Mouse (Mus musculus) hindbrain, embryonic 16.5 days (tissue): ENCODE measurements around the gene Ankrd13d. TPM values are rescaled to one million over a fixed set of nuclear protein-coding genes. Genes with fewer than 3 reads are reported as not detected.
A peak's percentile ranks its signal among the peaks of the same experiment; 100 is the strongest.

Source experiments
- ATAC-seq: fragments of 200-750 bp; cut with Nextera tagmentation; 2 replicates; pipeline ENCODE4 v1.8.0; 2017; ENCODE audit warnings: moderate TSS enrichment, moderate library complexity
- H3K27ac ChIP-seq: fragments of 300-500 bp; sonication (generic); 2 replicates; pipeline ENCODE4 v1.5.1; 2014; ENCODE audit warnings: low read depth, mild to moderate bottlenecking, control low read depth, low read length, moderate library complexity
- H3K27me3 ChIP-seq: fragments of 300-500 bp; sonication (generic); replicated peaks from 2 replicates; pipeline ENCODE4 v1.6.1; 2014; ENCODE audit warnings: low read length; ENCODE audit not compliant: control insufficient read depth, insufficient read depth
- H3K36me3 ChIP-seq: fragments of 300-500 bp; sonication (generic); 2 replicates; pipeline ENCODE4 v1.6.1; 2014; ENCODE audit warnings: mild to moderate bottlenecking, low read length, moderate library complexity, mixed read lengths; ENCODE audit not compliant: control insufficient read depth, insufficient read depth
- H3K4me1 ChIP-seq: fragments of 300-500 bp; sonication (generic); 2 replicates; pipeline ENCODE4 v1.6.1; 2014; ENCODE audit warnings: low read depth, low read length; ENCODE audit not compliant: control insufficient read depth, insufficient read depth
- H3K4me2 ChIP-seq: fragments of 300-500 bp; sonication (generic); 2 replicates; pipeline ENCODE4 v1.6.1; 2014; ENCODE audit warnings: mild to moderate bottlenecking, low read length, control low read depth, moderate library complexity
- H3K4me3 ChIP-seq: fragments of 300-500 bp; sonication (generic); 2 replicates; pipeline ENCODE4 v1.5.1; 2014; ENCODE audit warnings: mild to moderate bottlenecking, low read length, control low read depth, moderate library complexity
- H3K9ac ChIP-seq: fragments of 300-500 bp; sonication (generic); 2 replicates; pipeline ENCODE4 v1.6.1; 2014; ENCODE audit warnings: low read depth, mild to moderate bottlenecking, control low read depth, low read length, moderate library complexity
- H3K9me3 ChIP-seq: fragments of 300-500 bp; sonication (generic); 2 replicates; pipeline ENCODE4 v1.6.1; 2014; ENCODE audit warnings: mild to moderate bottlenecking, low read length, moderate library complexity; ENCODE audit not compliant: control insufficient read depth
- WGBS: fragments of 180-500 bp; shearing (Covaris S2); extraction: QIAGEN DNeasy Blood & Tissue Kit; methylation state at CpG from one replicate; pipeline ENCODE4 v1.1.7; 2014; 5-methylcytosine and 5-hydroxymethylcytosine counted together
- polyA plus RNA-seq: library from polyadenylated mRNA; unstranded; fragments of >200 nt; fragmentation: Nextera tagmentation; extraction: Ambion mirVana; gene quantifications from 2 replicates; pipeline ENCODE4 v1.2.1, GENCODE M21; 2015

Gene Ankrd13d
- polyA plus RNA-seq, 1 experiment from 2014 or later, result 85.3 TPM

- 80% methylated on average over 4 of the region's 4 CpGs for WGBS
- Histone ChIP-seq H3K36me3 (peaks cover 60% of the 10 kb centered on the region), H3K9ac (no peak overlapping the region), H3K4me2 (no peak overlapping the region), H3K4me3 (no peak overlapping the region), H3K9me3 (no peaks in the 10 kb centered on the region), H3K27me3 (no peaks in the 10 kb centered on the region), H3K27ac (no peak overlapping the region), H3K4me1 (no peaks in the 10 kb centered on the region)
- ATAC-seq, result no peak
Measured at GRCm38 (mm10) chr19:4319272-4319671, 36.3 kb upstream of the Ankrd13d start.

DNA sequence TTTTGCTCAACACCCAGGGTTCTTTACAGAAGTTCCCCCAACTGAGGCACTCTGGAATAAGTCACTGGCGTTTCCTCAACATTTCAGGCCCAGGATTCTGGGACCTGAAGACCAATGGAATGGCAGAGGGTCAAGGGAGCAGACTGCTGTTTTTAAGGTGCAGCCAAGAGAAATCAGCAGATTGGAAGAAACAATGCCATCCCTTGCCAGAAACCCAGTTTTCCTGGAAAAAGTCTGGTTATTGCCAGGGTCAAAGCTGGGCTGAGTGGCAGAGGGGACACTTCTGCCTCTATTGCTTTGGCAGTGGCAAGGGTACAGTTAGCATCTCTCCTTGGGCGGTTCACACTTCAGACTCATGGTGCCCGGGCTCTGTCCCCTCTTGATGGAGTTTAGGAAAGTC is 34.2 kb upstream of the Ankrd13d start:
- Histone ChIP-seq H3K4me1 (no peaks in the 10 kb centered on the region), H3K27ac (no peak overlapping the region), H3K9ac (no peak overlapping the region), H3K27me3 (no peaks in the 10 kb centered on the region), H3K4me2 (no peak overlapping the region), H3K36me3 (peaks cover 51% of the 10 kb centered on the region), H3K4me3 (no peak overlapping the region), H3K9me3 (no peaks in the 10 kb centered on the region)
- no peak for ATAC-seq
- 94% methylated on average over 3 of the region's 3 CpGs for WGBS

- Histone ChIP-seq H3K4me2 (no peak overlapping the region), H3K9ac (no peak overlapping the region), H3K27me3 (no peaks in the 10 kb centered on the region), H3K9me3 (no peaks in the 10 kb centered on the region), H3K4me3 (no peak overlapping the region), H3K4me1 (no peaks in the 10 kb centered on the region), H3K27ac (no peak overlapping the region), H3K36me3 (peaks cover 39% of the 10 kb centered on the region)
- 68% methylated on average over 6 of the region's 6 CpGs for WGBS
- no peak for ATAC-seq
Measured at GRCm38 (mm10) chr19:4315223-4315944, 32.4 kb upstream of the Ankrd13d start.

DNA sequence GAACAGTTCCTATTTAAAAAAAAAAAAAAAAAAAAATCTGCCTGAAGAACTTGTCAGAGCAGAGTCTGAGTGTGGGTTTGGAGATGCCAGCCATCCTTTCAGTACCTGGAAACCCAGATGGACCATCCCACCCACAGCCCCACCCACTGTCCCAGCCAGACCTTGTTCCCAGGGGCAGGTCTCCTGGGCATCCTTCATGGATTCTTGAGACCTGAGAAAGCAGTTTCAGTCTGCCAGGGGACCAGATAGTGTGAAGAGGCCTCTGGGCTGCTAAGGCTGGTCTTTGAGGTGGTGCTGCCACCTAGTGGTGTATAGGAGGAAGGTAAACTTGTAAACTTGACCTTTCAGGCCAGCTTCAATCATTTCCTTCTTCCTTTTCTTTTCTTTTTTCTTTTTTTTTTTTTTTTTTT is 26.8 kb upstream of the Ankrd13d start:
- Histone ChIP-seq H3K9ac (no peak overlapping the region), H3K4me3 (no peak overlapping the region), H3K4me2 (no peak overlapping the region), H3K27me3 (no peaks in the 10 kb centered on the region), H3K36me3 (0 out of 2 replicates have a peak, but pooled peaks cover 2% of the 10 kb centered on the region), H3K9me3 (no peaks in the 10 kb centered on the region), H3K27ac (no peak overlapping the region), H3K4me1 (peaks cover 10% of the 10 kb centered on the region)
- ATAC-seq, result no peak

GRCm38 (mm10) chr19:4309302-4309701 is 26.4 kb upstream of the Ankrd13d start:
- no peak overlapping the region for H3K27ac ChIP-seq
- no peak overlapping the region for H3K4me2 ChIP-seq
- no peaks in the 10 kb centered on the region for H3K9me3 ChIP-seq
- 0 out of 2 replicates have a peak, but pooled peaks cover 2% of the 10 kb centered on the region for H3K36me3 ChIP-seq
- WGBS, result 95% methylated on average over 4 of the region's 4 CpGs
- H3K27me3 ChIP-seq, result no peaks in the 10 kb centered on the region
- no peak overlapping the region for H3K9ac ChIP-seq
- no peak for ATAC-seq
- no peak overlapping the region for H3K4me3 ChIP-seq
- peaks cover 15% of the 10 kb centered on the region for H3K4me1 ChIP-seq

- peak; percentile 81 for ATAC-seq
- Histone ChIP-seq H3K36me3 (no peaks in the 10 kb centered on the region), H3K4me3 (peak within 1 kb of the TSS; percentile 63), H3K4me1 (peaks cover 44% of the 10 kb centered on the region), H3K9me3 (no peaks in the 10 kb centered on the region), H3K9ac (peak within 1 kb of the TSS; percentile 96), H3K27ac (peak within 1 kb of the TSS; percentile 90), H3K27me3 (no peaks in the 10 kb centered on the region), H3K4me2 (peak within 1 kb of the TSS; percentile 82)
- WGBS, result under 1% methylated on average over 14 of the region's 46 CpGs
Measured at GRCm38 (mm10) chr19:4306190-4306577, 23.2 kb upstream of the Ankrd13d start, which contains the start of gene Grk2. TSS of gene Grk2 (minus strand) at chr19:4306222.

GRCm38 (mm10) chr19:4305491-4306189 is 22.7 kb upstream of the Ankrd13d start:
- WGBS, result under 1% methylated on average over 47 of the region's 68 CpGs
- Histone ChIP-seq H3K9me3 (no peaks in the 10 kb centered on the region), H3K27ac (peak overlapping the region; percentile 90), H3K4me2 (peak overlapping the region; percentile 82), H3K9ac (peak overlapping the region; percentile 96), H3K4me1 (peaks cover 49% of the 10 kb centered on the region), H3K4me3 (peak overlapping the region; percentile 63), H3K36me3 (no peaks in the 10 kb centered on the region), H3K27me3 (no peaks in the 10 kb centered on the region)
- ATAC-seq, result peak; percentile 61

DNA sequence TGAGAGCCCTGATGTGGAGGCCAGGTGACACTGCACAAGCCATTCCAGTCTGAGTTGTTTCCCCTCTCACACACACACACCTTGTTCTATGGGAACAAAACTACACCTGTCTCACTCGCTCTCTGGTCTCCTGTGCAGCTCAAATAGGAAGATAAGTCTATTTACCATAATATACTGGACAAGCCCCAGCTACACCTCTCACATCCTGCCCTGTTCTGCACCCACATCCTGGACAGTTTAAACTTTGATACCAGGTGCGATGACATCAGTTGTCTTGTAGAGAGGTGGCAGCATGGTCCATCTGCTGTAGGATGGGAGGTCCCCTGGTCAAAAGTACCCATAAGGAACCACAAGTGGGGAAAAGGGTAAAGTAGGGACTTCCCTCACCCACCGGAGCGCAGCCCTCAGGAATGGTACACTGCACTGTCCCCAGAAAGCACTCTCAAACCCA is 22.0 kb upstream of the Ankrd13d start:
- no peaks in the 10 kb centered on the region for H3K36me3 ChIP-seq
- WGBS, result 63% methylated on average over 4 of the region's 4 CpGs
- no peak for ATAC-seq
- no peaks in the 10 kb centered on the region for H3K9me3 ChIP-seq
- H3K4me3 ChIP-seq, result peak overlapping the region; percentile 63
- no peak overlapping the region for H3K27ac ChIP-seq
- H3K27me3 ChIP-seq, result no peaks in the 10 kb centered on the region
- peaks cover 56% of the 10 kb centered on the region for H3K4me1 ChIP-seq
- peak overlapping the region; percentile 82 for H3K4me2 ChIP-seq
- H3K9ac ChIP-seq, result peak overlapping the region; percentile 96

DNA sequence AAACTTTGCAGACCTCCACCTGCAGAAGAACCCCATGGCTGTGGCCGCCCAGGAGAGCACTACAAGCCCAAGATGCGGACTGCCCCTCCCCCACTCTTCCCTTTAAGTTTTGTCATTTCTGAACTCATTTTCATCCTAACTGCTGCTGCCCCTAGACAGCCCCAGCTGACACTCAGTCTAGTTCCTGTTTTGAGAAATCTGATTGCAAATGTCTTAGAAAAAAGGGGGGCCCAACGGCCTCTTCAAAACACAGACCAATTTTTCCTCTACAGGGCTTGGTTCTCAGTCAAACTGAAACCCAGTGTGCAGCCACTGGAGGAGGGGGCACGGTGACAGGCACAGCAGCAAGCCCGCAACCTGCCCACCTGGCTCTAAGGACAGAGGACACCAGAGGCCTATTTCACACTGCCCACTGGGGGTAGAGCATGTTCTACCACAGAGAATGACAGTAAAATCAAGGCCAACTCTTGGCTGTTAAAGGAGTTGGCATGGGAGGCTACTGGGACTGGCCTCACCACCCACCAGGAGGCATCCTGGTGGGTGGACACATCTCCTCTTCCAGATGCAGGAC is 21.4 kb upstream of the Ankrd13d start:
- Histone ChIP-seq H3K27me3 (no peaks in the 10 kb centered on the region), H3K4me1 (peaks cover 56% of the 10 kb centered on the region), H3K4me2 (peak overlapping the region; percentile 82), H3K9ac (no peak overlapping the region), H3K4me3 (peak overlapping the region; percentile 63), H3K9me3 (no peaks in the 10 kb centered on the region), H3K36me3 (no peaks in the 10 kb centered on the region), H3K27ac (no peak overlapping the region)
- 80% methylated on average over 5 of the region's 5 CpGs for WGBS
- ATAC-seq, result no peak
